Mouse (Mus musculus): Measurements from ENCODE around the gene Stxbp2. TPM values are rescaled to one million over a fixed set of nuclear protein-coding genes. Genes with fewer than 3 reads are reported as not detected.

The Stxbp2 gene
- polyA plus RNA-seq, 1 experiment from 2014 or later = 27.9 TPM

- H3K4me1 ChIP-seq (ENCODE audit: control insufficient read depth, insufficient read depth, low read length) = no peaks in the 10 kb centered on the region
- DNase-seq (ENCODE audit: low spot score) = no peak
- 74% methylated on average over 5 of the region's 5 CpGs for WGBS
- no peak for ATAC-seq (ENCODE audit: insufficient number of reproducible peaks, low FRiP score, low TSS enrichment, low read depth)
- H3K4me3 ChIP-seq (ENCODE audit: low read depth, low read length) = no peak overlapping the region
- no peaks in the 10 kb centered on the region for H3K36me3 ChIP-seq (ENCODE audit: control insufficient read depth, insufficient read depth, low read length)
- H3K9ac ChIP-seq (ENCODE audit: low read length) = no peak overlapping the region
- H3K9me3 ChIP-seq (ENCODE audit: control insufficient read depth, low read length) = no peaks in the 10 kb centered on the region
- no peak overlapping the region for H3K4me2 ChIP-seq (ENCODE audit: low read depth, severe bottlenecking)
- no peak overlapping the region for H3K27ac ChIP-seq (replicated peaks; ENCODE audit: low read depth, low read length)
- no peaks in the 10 kb centered on the region for H3K27me3 ChIP-seq (ENCODE audit: control insufficient read depth, insufficient read depth, low read length)
These were observed 33.6 kb downstream of the Stxbp2 start for GRCm38 (mm10) chr8:3664405-3664804.

GRCm38 (mm10) chr8:3665507-3665906, 34.8 kb downstream of the Stxbp2 start, which contains the start of gene Mcemp1:
Gene Mcemp1 (plus strand): TSS chr8:3665754.
- ATAC-seq (ENCODE audit: insufficient number of reproducible peaks, low FRiP score, low TSS enrichment, low read depth) = no peak

GRCm38 (mm10) chr8:3670388-3670787, 39.6 kb downstream of the Stxbp2 start:
- Histone ChIP-seq H3K27me3 (ENCODE audit: control insufficient read depth, insufficient read depth, low read length) (no peaks in the 10 kb centered on the region), H3K9me3 (ENCODE audit: control insufficient read depth, low read length) (no peaks in the 10 kb centered on the region), H3K4me2 (ENCODE audit: low read depth, severe bottlenecking) (no peak overlapping the region), H3K9ac (ENCODE audit: low read length) (no peak overlapping the region), H3K4me1 (ENCODE audit: control insufficient read depth, insufficient read depth, low read length) (no peaks in the 10 kb centered on the region), H3K36me3 (ENCODE audit: control insufficient read depth, insufficient read depth, low read length) (no peaks in the 10 kb centered on the region), H3K27ac (replicated peaks; ENCODE audit: low read depth, low read length) (no peak overlapping the region), H3K4me3 (ENCODE audit: low read depth, low read length) (no peak overlapping the region)
- DNase-seq (ENCODE audit: low spot score) = no peak
- 89% methylated on average over 2 of the region's 2 CpGs for WGBS
- ATAC-seq (ENCODE audit: insufficient number of reproducible peaks, low FRiP score, low TSS enrichment, low read depth) = no peak

More at GRCm38 (mm10) chr8:3665507-3665906, 34.8 kb downstream of the Stxbp2 start, which contains the start of gene Mcemp1:
- no peak for DNase-seq (ENCODE audit: low spot score)
- H3K4me3 ChIP-seq (ENCODE audit: low read depth, low read length) = no peak within 1 kb of the TSS
- H3K27me3 ChIP-seq (ENCODE audit: control insufficient read depth, insufficient read depth, low read length) = no peaks in the 10 kb centered on the region
- 77% methylated on average over 6 of the region's 6 CpGs for WGBS
- H3K36me3 ChIP-seq (ENCODE audit: control insufficient read depth, insufficient read depth, low read length) = no peaks in the 10 kb centered on the region
- H3K27ac ChIP-seq (replicated peaks; ENCODE audit: low read depth, low read length) = no peak within 1 kb of the TSS
- no peaks in the 10 kb centered on the region for H3K4me1 ChIP-seq (ENCODE audit: control insufficient read depth, insufficient read depth, low read length)
- no peak within 1 kb of the TSS for H3K4me2 ChIP-seq (ENCODE audit: low read depth, severe bottlenecking)
- no peaks in the 10 kb centered on the region for H3K9me3 ChIP-seq (ENCODE audit: control insufficient read depth, low read length)
- H3K9ac ChIP-seq (ENCODE audit: low read length) = no peak within 1 kb of the TSS

GRCm38 (mm10) chr8:3671980-3672491, 41.3 kb downstream of the Stxbp2 start, which contains the start of gene Fcor:
Gene Fcor (minus strand): TSS chr8:3672362.
- peak; percentile 83 for ATAC-seq (ENCODE audit: insufficient number of reproducible peaks, low FRiP score, low TSS enrichment, low read depth)
- WGBS = 0% methylated on average over 23 of the region's 23 CpGs
- peak within 1 kb of the TSS; percentile 47 for H3K9ac ChIP-seq (ENCODE audit: low read length)

GRCm38 (mm10) chr8:3674671-3675070, 43.9 kb downstream of the Stxbp2 start:
- H3K4me2 ChIP-seq (ENCODE audit: low read depth, severe bottlenecking) = no peak overlapping the region
- ATAC-seq (ENCODE audit: insufficient number of reproducible peaks, low FRiP score, low TSS enrichment, low read depth) = no peak
- H3K27me3 ChIP-seq (ENCODE audit: control insufficient read depth, insufficient read depth, low read length) = no peaks in the 10 kb centered on the region
- WGBS = 51% methylated on average over 3 of the region's 3 CpGs
- DNase-seq (ENCODE audit: low spot score) = no peak
- H3K36me3 ChIP-seq (ENCODE audit: control insufficient read depth, insufficient read depth, low read length) = peaks cover 8% of the 10 kb centered on the region
- H3K27ac ChIP-seq (replicated peaks; ENCODE audit: low read depth, low read length) = no peak overlapping the region
- H3K4me1 ChIP-seq (ENCODE audit: control insufficient read depth, insufficient read depth, low read length) = 0 out of 2 replicates have a peak, but pooled peaks cover 7% of the 10 kb centered on the region
- no peak overlapping the region for H3K4me3 ChIP-seq (ENCODE audit: low read depth, low read length)
- no peaks in the 10 kb centered on the region for H3K9me3 ChIP-seq (ENCODE audit: control insufficient read depth, low read length)
- no peak overlapping the region for H3K9ac ChIP-seq (ENCODE audit: low read length)

More at GRCm38 (mm10) chr8:3671980-3672491, 41.3 kb downstream of the Stxbp2 start, which contains the start of gene Fcor:
- H3K27me3 ChIP-seq (ENCODE audit: control insufficient read depth, insufficient read depth, low read length) = no peaks in the 10 kb centered on the region
- peak within 1 kb of the TSS; percentile 38 for H3K4me3 ChIP-seq (ENCODE audit: low read depth, low read length)
- no peaks in the 10 kb centered on the region for H3K36me3 ChIP-seq (ENCODE audit: control insufficient read depth, insufficient read depth, low read length)
- DNase-seq (ENCODE audit: low spot score) = peak; percentile 91
- no peaks in the 10 kb centered on the region for H3K9me3 ChIP-seq (ENCODE audit: control insufficient read depth, low read length)
- peak within 1 kb of the TSS; percentile 69 for H3K4me2 ChIP-seq (ENCODE audit: low read depth, severe bottlenecking)
- no peak within 1 kb of the TSS for H3K27ac ChIP-seq (replicated peaks; ENCODE audit: low read depth, low read length)
- no peaks in the 10 kb centered on the region for H3K4me1 ChIP-seq (ENCODE audit: control insufficient read depth, insufficient read depth, low read length)

- ATAC-seq (ENCODE audit: insufficient number of reproducible peaks, low FRiP score, low TSS enrichment, low read depth) = peak; percentile 86
- Histone ChIP-seq H3K9me3 (ENCODE audit: control insufficient read depth, low read length) (no peaks in the 10 kb centered on the region), H3K4me1 (ENCODE audit: control insufficient read depth, insufficient read depth, low read length) (0 out of 2 replicates have a peak, but pooled peaks cover 7% of the 10 kb centered on the region), H3K4me2 (ENCODE audit: low read depth, severe bottlenecking) (peak within 1 kb of the TSS; percentile 79), H3K27ac (replicated peaks; ENCODE audit: low read depth, low read length) (peak within 1 kb of the TSS; percentile 81), H3K9ac (ENCODE audit: low read length) (peak within 1 kb of the TSS; percentile 89), H3K36me3 (ENCODE audit: control insufficient read depth, insufficient read depth, low read length) (peaks cover 13% of the 10 kb centered on the region), H3K27me3 (ENCODE audit: control insufficient read depth, insufficient read depth, low read length) (no peaks in the 10 kb centered on the region), H3K4me3 (ENCODE audit: low read depth, low read length) (peak within 1 kb of the TSS; percentile 79)
- 2% methylated on average over 61 of the region's 61 CpGs for WGBS
- peak; percentile 95 for DNase-seq (ENCODE audit: low spot score)
These were observed 45.6 kb downstream of the Stxbp2 start, which contains the start of gene Trappc5 for GRCm38 (mm10) chr8:3676131-3676992. Gene Trappc5 (plus strand): TSS chr8:3676299.

GRCm38 (mm10) chr8:3676993-3677579, 46.3 kb downstream of the Stxbp2 start:
- DNase-seq (ENCODE audit: low spot score) = no peak
- WGBS = 4% methylated on average over 15 of the region's 15 CpGs
- no peaks in the 10 kb centered on the region for H3K9me3 ChIP-seq (ENCODE audit: control insufficient read depth, low read length)
- H3K4me2 ChIP-seq (ENCODE audit: low read depth, severe bottlenecking) = peak overlapping the region; percentile 79
- H3K4me1 ChIP-seq (ENCODE audit: control insufficient read depth, insufficient read depth, low read length) = 0 out of 2 replicates have a peak, but pooled peaks cover 7% of the 10 kb centered on the region
- peak overlapping the region; percentile 79 for H3K4me3 ChIP-seq (ENCODE audit: low read depth, low read length)
- H3K27ac ChIP-seq (replicated peaks; ENCODE audit: low read depth, low read length) = peak overlapping the region; percentile 81
- no peaks in the 10 kb centered on the region for H3K27me3 ChIP-seq (ENCODE audit: control insufficient read depth, insufficient read depth, low read length)
- peak overlapping the region; percentile 89 for H3K9ac ChIP-seq (ENCODE audit: low read length)
- peaks cover 13% of the 10 kb centered on the region for H3K36me3 ChIP-seq (ENCODE audit: control insufficient read depth, insufficient read depth, low read length)
- ATAC-seq (ENCODE audit: insufficient number of reproducible peaks, low FRiP score, low TSS enrichment, low read depth) = no peak; the same call in 1 of the 2 replicates

- Histone ChIP-seq H3K4me3 (ENCODE audit: low read depth, low read length) (no peak overlapping the region), H3K4me1 (ENCODE audit: control insufficient read depth, insufficient read depth, low read length) (0 out of 2 replicates have a peak, but pooled peaks cover 7% of the 10 kb centered on the region), H3K9me3 (ENCODE audit: control insufficient read depth, low read length) (no peaks in the 10 kb centered on the region; the same call in 1 of the 2 replicates), H3K36me3 (ENCODE audit: control insufficient read depth, insufficient read depth, low read length) (peaks cover 13% of the 10 kb centered on the region), H3K27me3 (ENCODE audit: control insufficient read depth, insufficient read depth, low read length) (no peaks in the 10 kb centered on the region), H3K27ac (replicated peaks; ENCODE audit: low read depth, low read length) (no peak overlapping the region), H3K9ac (ENCODE audit: low read length) (no peak overlapping the region), H3K4me2 (ENCODE audit: low read depth, severe bottlenecking) (no peak overlapping the region)
- DNase-seq (ENCODE audit: low spot score) = no peak
- 97% methylated on average over 22 of the region's 23 CpGs for WGBS
- no peak for ATAC-seq (ENCODE audit: insufficient number of reproducible peaks, low FRiP score, low TSS enrichment, low read depth)
These were observed 48.1 kb downstream of the Stxbp2 start for GRCm38 (mm10) chr8:3678831-3679230.
